Mouse (Mus musculus) gastrocnemius, postnatal 14 days (tissue): ENCODE data around the gene Scube1. TPM values are rescaled to one million over a fixed set of nuclear protein-coding genes. Genes with fewer than 3 reads are reported as not detected.

Source experiments
- total RNA-seq, 2 experiments: library from RNA; stranded (reverse); gene quantifications; 2 replicates each; pipeline ENCODE4 v1.2.3; 2021

Gene Scube1
- total RNA-seq, 2 experiments from 2014 or later, result 1.2 to 1.7 TPM

Other genes with a start within 250 kb of the Scube1 start
- 1 to 10 TPM; 3.6 to 5.1 TPM for gene Ttll1, start 214.1 kb downstream of the Scube1 start, total RNA-seq
- gene Bik, start 198.2 kb downstream of the Scube1 start, total RNA-seq, result 1 to 10 TPM; 2.8 to 3.2 TPM
- 10 to 100 TPM; 24.9 to 33.5 TPM for gene Tspo, start 161.4 kb downstream of the Scube1 start, total RNA-seq
- 10 to 100 TPM; 20.4 to 21.9 TPM for gene Mcat, start 161.2 kb downstream of the Scube1 start, total RNA-seq
- 1 to 10 TPM; 6.3 to 8.3 TPM for gene Ttll12, start 129.9 kb downstream of the Scube1 start, total RNA-seq
- gene Mpped1, start 54.4 kb upstream of the Scube1 start, total RNA-seq, result not detected